Mouse (Mus musculus): ENCODE measurements around the gene Tex10.

The Tex10 gene

GRCm38 (mm10) chr4:48403066-48403640 lies 70.1 kb downstream of the Tex10 start:
- no peak for DNase-seq

DNA sequence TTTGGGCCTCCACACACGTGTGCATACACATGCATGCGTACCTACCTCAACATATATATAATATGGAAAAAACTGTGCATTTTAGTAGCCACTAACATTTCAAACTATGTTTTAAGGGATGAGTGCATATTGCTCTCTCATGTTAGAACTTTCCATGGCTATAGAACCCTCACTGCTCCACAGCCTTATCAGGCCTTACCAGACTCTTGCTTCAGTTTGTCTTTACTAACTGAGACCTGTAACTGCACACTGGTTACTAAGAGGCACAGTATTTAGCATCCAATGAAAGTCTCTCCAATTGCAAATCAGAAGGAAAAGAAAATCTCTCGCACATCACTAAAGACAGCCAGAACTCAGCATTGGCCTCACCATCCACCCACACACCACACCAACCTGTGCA lies 76.3 kb downstream of the Tex10 start:
- DNase-seq = no peak

- DNase-seq = no peak
These were observed 90.8 kb downstream of the Tex10 start for GRCm38 (mm10) chr4:48382506-48382905.

GRCm38 (mm10) chr4:48380940-48381339 lies 92.3 kb downstream of the Tex10 start:
- DNase-seq = peak; percentile 71
